Mouse (Mus musculus): Measurements from ENCODE around the gene Rhobtb1. TPM values are rescaled to one million over a fixed set of nuclear protein-coding genes. Genes with fewer than 3 reads are reported as not detected.

Gene Rhobtb1
- total RNA-seq, 2 experiments from 2014 or later, result 4.7 to 9.3 TPM

- intact Hi-C loops (cut with DNase I), result no loop called here
- DNase-seq (ENCODE audit: low spot score in 2 of 2), result no peak
Measured at GRCm38 (mm10) chr10:69259929-69260328, 108.7 kb downstream of the Rhobtb1 start.

- DNase-seq (ENCODE audit: low spot score in 2 of 2), result no peak
- intact Hi-C loops (cut with DNase I), result no loop called here
Measured at GRCm38 (mm10) chr10:69262918-69263822, 111.9 kb downstream of the Rhobtb1 start.

- intact Hi-C loops (cut with DNase I), result no loop called here
- DNase-seq (ENCODE audit: low spot score in 2 of 2), result no peak
Measured at GRCm38 (mm10) chr10:69263906-69264305, 112.7 kb downstream of the Rhobtb1 start.

- intact Hi-C loops (cut with DNase I), result no loop called here
- no peak for DNase-seq (ENCODE audit: low spot score in 2 of 2)
Measured at GRCm38 (mm10) chr10:69265421-69265820, 114.2 kb downstream of the Rhobtb1 start.

- no peak for DNase-seq (ENCODE audit: low spot score in 2 of 2)
- intact Hi-C loops (cut with DNase I), result no loop called here
Measured at GRCm38 (mm10) chr10:69268061-69268643, 116.9 kb downstream of the Rhobtb1 start.

- intact Hi-C loops (cut with DNase I), result no loop called here
- no peak for DNase-seq (ENCODE audit: low spot score in 2 of 2)
Measured at GRCm38 (mm10) chr10:69271436-69271835, 120.2 kb downstream of the Rhobtb1 start.

GRCm38 (mm10) chr10:69274275-69274674 lies 123.0 kb downstream of the Rhobtb1 start:
- intact Hi-C loops (cut with DNase I), result no loop called here
- DNase-seq (ENCODE audit: low spot score in 2 of 2), result no peak

GRCm38 (mm10) chr10:69274705-69275104 lies 123.5 kb downstream of the Rhobtb1 start:
- DNase-seq (ENCODE audit: low spot score in 2 of 2), result no peak
- intact Hi-C loops (cut with DNase I), result no loop called here

- no peak for DNase-seq (ENCODE audit: low spot score in 2 of 2)
- intact Hi-C loops (cut with DNase I), result no loop called here
Measured at GRCm38 (mm10) chr10:69275811-69276775, 124.9 kb downstream of the Rhobtb1 start.

- DNase-seq (ENCODE audit: low spot score in 2 of 2), result no peak
- intact Hi-C loops (cut with DNase I), result no loop called here
Measured at GRCm38 (mm10) chr10:69276920-69277435, 125.7 kb downstream of the Rhobtb1 start.

GRCm38 (mm10) chr10:69278764-69279606 lies 127.8 kb downstream of the Rhobtb1 start:
- DNase-seq (ENCODE audit: low spot score in 2 of 2), result no peak
- intact Hi-C loops (cut with DNase I), result no loop called here

- intact Hi-C loops (cut with DNase I), result no loop called here
Measured at GRCm38 (mm10) chr10:69279607-69279978, 128.4 kb downstream of the Rhobtb1 start.

GRCm38 (mm10) chr10:69286939-69287338 lies 135.7 kb downstream of the Rhobtb1 start:
- intact Hi-C loops (cut with DNase I), result no loop called here
- no peak for DNase-seq (ENCODE audit: low spot score in 2 of 2)

More at GRCm38 (mm10) chr10:69279607-69279978, 128.4 kb downstream of the Rhobtb1 start:
- DNase-seq (ENCODE audit: low spot score in 2 of 2), result no peak

- intact Hi-C loops (cut with DNase I), result no loop called here
Measured at GRCm38 (mm10) chr10:69288086-69288485, 136.9 kb downstream of the Rhobtb1 start.

GRCm38 (mm10) chr10:69288720-69289119 lies 137.5 kb downstream of the Rhobtb1 start:
- intact Hi-C loops (cut with DNase I), result no loop called here
- no peak for DNase-seq (ENCODE audit: low spot score in 2 of 2)

More at GRCm38 (mm10) chr10:69288086-69288485, 136.9 kb downstream of the Rhobtb1 start:
- no peak for DNase-seq (ENCODE audit: low spot score in 2 of 2)

GRCm38 (mm10) chr10:69290736-69291135 lies 139.5 kb downstream of the Rhobtb1 start:
- DNase-seq (ENCODE audit: low spot score in 2 of 2), result no peak
- intact Hi-C loops (cut with DNase I), result no loop called here

GRCm38 (mm10) chr10:69295919-69296318 lies 144.7 kb downstream of the Rhobtb1 start:
- intact Hi-C loops (cut with DNase I), result no loop called here
- no peak for DNase-seq (ENCODE audit: low spot score in 2 of 2)

- intact Hi-C loops (cut with DNase I), result no loop called here
- DNase-seq (ENCODE audit: low spot score in 2 of 2), result no peak
Measured at GRCm38 (mm10) chr10:69299985-69300384, 148.8 kb downstream of the Rhobtb1 start.

- DNase-seq (ENCODE audit: low spot score in 2 of 2), result no peak
- intact Hi-C loops (cut with DNase I), result no loop called here
Measured at GRCm38 (mm10) chr10:69302667-69303066, 151.4 kb downstream of the Rhobtb1 start.
